17 mouse cellular contexts compared by ENCODE assay signal in genomic region chr13:14304103-14304502, GRCm38 (mm10).
"Had no signal": no experiment of that assay in that cellular context is flagged by ENCODE, and none has a peak within 500 bp of the region (broad histone marks: within the 10 kb centered on the region; RNA-seq: fewer than 3 reads in every experiment).

No protein-coding gene starts in this region.

- H3K4me2 ChIP-seq: limb, embryonic 13.5 days; lung, embryonic 14.5 days; midbrain, embryonic 12.5 days; midbrain, embryonic 15.5 days; neural tube, embryonic 12.5 days; neural tube, embryonic 15.5 days had no signal

- H3K9ac ChIP-seq: limb, embryonic 13.5 days; lung, embryonic 14.5 days; midbrain, embryonic 12.5 days; midbrain, embryonic 15.5 days; neural tube, embryonic 12.5 days; neural tube, embryonic 15.5 days had no signal

- H3K4me3 ChIP-seq: limb, embryonic 10.5 days; limb, embryonic 13.5 days; midbrain, embryonic 12.5 days; midbrain, embryonic 15.5 days; neural tube, embryonic 12.5 days; neural tube, embryonic 15.5 days had no signal

- ATAC-seq: lung, postnatal 0 days; midbrain, embryonic 15.5 days had no signal

- H3K9me3 ChIP-seq: limb, embryonic 10.5 days; limb, embryonic 13.5 days; midbrain, embryonic 12.5 days; midbrain, embryonic 15.5 days; neural tube, embryonic 12.5 days; neural tube, embryonic 15.5 days had no signal

- H3K27ac ChIP-seq: limb, embryonic 10.5 days; limb, embryonic 13.5 days; macrophage; midbrain, embryonic 12.5 days; midbrain, embryonic 15.5 days; neural tube, embryonic 12.5 days; neural tube, embryonic 15.5 days had no signal

- H3K36me3 ChIP-seq: limb, embryonic 10.5 days; limb, embryonic 13.5 days; midbrain, embryonic 12.5 days; neural tube, embryonic 12.5 days had no signal

- H3K4me1 ChIP-seq: limb, embryonic 10.5 days; limb, embryonic 13.5 days; midbrain, embryonic 12.5 days; midbrain, embryonic 15.5 days; neural tube, embryonic 12.5 days; neural tube, embryonic 15.5 days had no signal

- DNase-seq: kidney, adult 11 months; kidney, adult 9 months; kidney, postnatal 14 days; kidney, postnatal 4 days; lung, embryonic 14.5 days; right cerebral cortex, adult 18-20 months; right cerebral cortex, postnatal 14 days; right cerebral cortex, postnatal 4 days; thymus, postnatal 25 days had no signal

- H3K27me3 ChIP-seq: limb, embryonic 13.5 days; midbrain, embryonic 12.5 days; midbrain, embryonic 15.5 days; neural tube, embryonic 12.5 days; neural tube, embryonic 15.5 days had no signal
